Mouse (Mus musculus): ENCODE measurements around the gene Ncam1. TPM values are rescaled to one million over a fixed set of nuclear protein-coding genes. Genes with fewer than 3 reads are reported as not detected.
A peak's percentile ranks its signal among the peaks of the same experiment; 100 is the strongest.

Ncam1 gene
- polyA plus RNA-seq, 1 experiment, result not detected

GRCm38 (mm10) chr9:49551353-49551752, 247.4 kb downstream of the Ncam1 start:
- no peak for TF ChIP-seq CTCF (IDR thresholded peaks at IDR 0.05; ENCODE audit: insufficient read depth, low read depth, low read length)
- TF ChIP-seq POLR2A (IDR thresholded peaks at IDR 0.05; ENCODE audit: insufficient read depth, low read depth, low read length), result no peak
- H3K4me1 ChIP-seq (ENCODE audit: control insufficient read depth, insufficient read depth, low read length), result no peaks in the 10 kb centered on the region
- H3K4me3 ChIP-seq (ENCODE audit: insufficient read depth, low read depth, low read length), result no peak overlapping the region
- 72% methylated on average over 2 of the region's 2 CpGs for WGBS
- no peak overlapping the region for H3K27ac ChIP-seq (ENCODE audit: insufficient read depth, low read depth, low read length)

GRCm38 (mm10) chr9:49542593-49542992, 256.1 kb downstream of the Ncam1 start:
- TF ChIP-seq CTCF (IDR thresholded peaks at IDR 0.05; ENCODE audit: insufficient read depth, low read depth, low read length) (no peak), POLR2A (IDR thresholded peaks at IDR 0.05; ENCODE audit: insufficient read depth, low read depth, low read length) (no peak)
- Histone ChIP-seq H3K4me1 (ENCODE audit: control insufficient read depth, insufficient read depth, low read length) (peaks cover 17% of the 10 kb centered on the region), H3K4me3 (ENCODE audit: insufficient read depth, low read depth, low read length) (no peak overlapping the region), H3K27ac (ENCODE audit: insufficient read depth, low read depth, low read length) (no peak overlapping the region)
- 83% methylated on average over 4 of the region's 4 CpGs for WGBS

- H3K27ac ChIP-seq (ENCODE audit: insufficient read depth, low read depth, low read length), result 0 out of 2 replicates have a peak overlapping the region, but pooled peaks have one; percentile 8
- TF ChIP-seq CTCF (IDR thresholded peaks at IDR 0.05; ENCODE audit: insufficient read depth, low read depth, low read length) (no peak), POLR2A (IDR thresholded peaks at IDR 0.05; ENCODE audit: insufficient read depth, low read depth, low read length) (no peak)
- no peak overlapping the region for H3K4me3 ChIP-seq (ENCODE audit: insufficient read depth, low read depth, low read length)
- WGBS, result 49% methylated on average over 6 of the region's 6 CpGs
- H3K4me1 ChIP-seq (ENCODE audit: control insufficient read depth, insufficient read depth, low read length), result peaks cover 23% of the 10 kb centered on the region
These were observed 260.9 kb downstream of the Ncam1 start for GRCm38 (mm10) chr9:49537814-49538213.

- H3K27ac ChIP-seq (ENCODE audit: insufficient read depth, low read depth, low read length), result no peak overlapping the region
- H3K4me1 ChIP-seq (ENCODE audit: control insufficient read depth, insufficient read depth, low read length), result peaks cover 20% of the 10 kb centered on the region
- TF ChIP-seq POLR2A (IDR thresholded peaks at IDR 0.05; ENCODE audit: insufficient read depth, low read depth, low read length) (no peak), CTCF (IDR thresholded peaks at IDR 0.05; ENCODE audit: insufficient read depth, low read depth, low read length) (no peak)
- no peak overlapping the region for H3K4me3 ChIP-seq (ENCODE audit: insufficient read depth, low read depth, low read length)
- WGBS, result 80% methylated on average over 6 of the region's 6 CpGs
These were observed 262.1 kb downstream of the Ncam1 start for GRCm38 (mm10) chr9:49536593-49536992.

GRCm38 (mm10) chr9:49534958-49535357, 263.8 kb downstream of the Ncam1 start:
- Histone ChIP-seq H3K27ac (ENCODE audit: insufficient read depth, low read depth, low read length) (no peak overlapping the region), H3K4me3 (ENCODE audit: insufficient read depth, low read depth, low read length) (no peak overlapping the region), H3K4me1 (ENCODE audit: control insufficient read depth, insufficient read depth, low read length) (peaks cover 20% of the 10 kb centered on the region)
- 52% methylated on average over 4 of the region's 4 CpGs for WGBS
- TF ChIP-seq POLR2A (IDR thresholded peaks at IDR 0.05; ENCODE audit: insufficient read depth, low read depth, low read length) (no peak), CTCF (IDR thresholded peaks at IDR 0.05; ENCODE audit: insufficient read depth, low read depth, low read length) (no peak)

- TF ChIP-seq CTCF (IDR thresholded peaks at IDR 0.05; ENCODE audit: insufficient read depth, low read depth, low read length) (no peak), POLR2A (IDR thresholded peaks at IDR 0.05; ENCODE audit: insufficient read depth, low read depth, low read length) (no peak)
- Histone ChIP-seq H3K27ac (ENCODE audit: insufficient read depth, low read depth, low read length) (peak overlapping the region; percentile 4; the same call in 1 of the 2 replicates), H3K4me3 (ENCODE audit: insufficient read depth, low read depth, low read length) (no peak overlapping the region), H3K4me1 (ENCODE audit: control insufficient read depth, insufficient read depth, low read length) (peaks cover 18% of the 10 kb centered on the region)
- 17% methylated on average over 8 of the region's 8 CpGs for WGBS
These were observed 264.7 kb downstream of the Ncam1 start for GRCm38 (mm10) chr9:49533912-49534491.

GRCm38 (mm10) chr9:49533455-49533854, 265.3 kb downstream of the Ncam1 start:
- 65% methylated on average over 7 of the region's 7 CpGs for WGBS
- H3K4me3 ChIP-seq (ENCODE audit: insufficient read depth, low read depth, low read length), result no peak overlapping the region
- H3K27ac ChIP-seq (ENCODE audit: insufficient read depth, low read depth, low read length), result no peak overlapping the region
- TF ChIP-seq POLR2A (IDR thresholded peaks at IDR 0.05; ENCODE audit: insufficient read depth, low read depth, low read length), result no peak
- no peak for TF ChIP-seq CTCF (IDR thresholded peaks at IDR 0.05; ENCODE audit: insufficient read depth, low read depth, low read length)
- peaks cover 21% of the 10 kb centered on the region for H3K4me1 ChIP-seq (ENCODE audit: control insufficient read depth, insufficient read depth, low read length)

GRCm38 (mm10) chr9:49531833-49532232, 266.9 kb downstream of the Ncam1 start:
- TF ChIP-seq CTCF (IDR thresholded peaks at IDR 0.05; ENCODE audit: insufficient read depth, low read depth, low read length), result no peak
- TF ChIP-seq POLR2A (IDR thresholded peaks at IDR 0.05; ENCODE audit: insufficient read depth, low read depth, low read length), result no peak
- no peak overlapping the region for H3K27ac ChIP-seq (ENCODE audit: insufficient read depth, low read depth, low read length)
- WGBS, result 87% methylated on average over 6 of the region's 6 CpGs
- H3K4me1 ChIP-seq (ENCODE audit: control insufficient read depth, insufficient read depth, low read length), result peaks cover 20% of the 10 kb centered on the region
- H3K4me3 ChIP-seq (ENCODE audit: insufficient read depth, low read depth, low read length), result no peak overlapping the region

GRCm38 (mm10) chr9:49531257-49531656, 267.5 kb downstream of the Ncam1 start:
- peaks cover 22% of the 10 kb centered on the region for H3K4me1 ChIP-seq (ENCODE audit: control insufficient read depth, insufficient read depth, low read length)
- H3K27ac ChIP-seq (ENCODE audit: insufficient read depth, low read depth, low read length), result no peak overlapping the region
- H3K4me3 ChIP-seq (ENCODE audit: insufficient read depth, low read depth, low read length), result no peak overlapping the region
- TF ChIP-seq CTCF (IDR thresholded peaks at IDR 0.05; ENCODE audit: insufficient read depth, low read depth, low read length), result no peak
- TF ChIP-seq POLR2A (IDR thresholded peaks at IDR 0.05; ENCODE audit: insufficient read depth, low read depth, low read length), result no peak
- WGBS, result 49% methylated on average over 7 of the region's 7 CpGs

Data from olfactory bulb, adult 2 months (tissue).